Mouse (Mus musculus): ENCODE data around the gene Cyp26a1. TPM values are rescaled to one million over a fixed set of nuclear protein-coding genes. Genes with fewer than 3 reads are reported as not detected.

The Cyp26a1 gene
- total and polyA plus RNA-seq, 2 experiments, result 8.8 to 37.2 TPM

DNA sequence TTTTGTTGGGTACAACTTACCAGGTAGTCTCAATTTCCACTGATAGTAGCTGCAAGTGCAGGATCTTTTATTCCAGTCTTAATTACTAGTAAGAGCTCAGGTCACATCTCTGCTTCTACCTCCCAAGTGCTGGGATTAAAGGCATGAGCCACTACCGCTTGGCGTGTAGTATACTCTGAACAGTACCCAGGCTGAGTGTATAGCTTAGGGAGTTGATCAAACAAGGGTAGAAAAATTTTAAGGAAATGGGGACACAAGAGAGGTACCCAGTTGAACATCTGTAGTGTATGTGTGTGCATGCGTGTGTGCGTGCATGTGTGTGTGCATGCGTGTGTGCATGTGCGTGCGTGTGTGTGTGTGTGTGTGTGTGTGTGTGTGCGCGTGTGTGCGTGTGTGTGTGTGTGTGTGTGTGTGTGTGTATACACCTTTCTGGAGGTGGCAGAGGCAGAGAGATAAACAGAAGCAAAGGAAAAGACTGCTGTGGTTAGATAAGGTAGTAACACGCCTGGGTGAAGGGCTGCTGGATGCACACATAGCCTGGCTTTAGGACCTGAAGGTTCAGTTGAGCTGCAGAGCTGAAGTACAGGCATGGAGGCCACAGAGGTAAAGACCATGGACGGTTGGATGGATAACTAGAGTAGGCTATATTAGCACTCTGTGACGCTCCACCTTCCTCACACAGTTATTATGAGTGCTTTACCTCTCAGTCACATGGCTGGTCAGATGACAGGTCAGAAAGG, 29.6 kb upstream of the Cyp26a1 start:
- Histone ChIP-seq H3K4me3 (ENCODE audit: insufficient read depth, low read depth, low read length) (no peak overlapping the region), H3K36me3 (ENCODE audit: control insufficient read depth, insufficient read depth, low read length) (no peaks in the 10 kb centered on the region), H3K79me2 (ENCODE audit: control insufficient read depth, insufficient read depth, low read length) (peaks cover 4% of the 10 kb centered on the region; the same call in 1 of the 2 replicates), H3K27ac (replicated peaks; ENCODE audit: insufficient read depth, low read depth, low read length) (no peak overlapping the region), H3K4me1 (ENCODE audit: control insufficient read depth, insufficient read depth, low read length) (no peaks in the 10 kb centered on the region), H3K27me3 (ENCODE audit: control insufficient read depth, insufficient read depth, low read length) (no peaks in the 10 kb centered on the region), H3K9ac (ENCODE audit: low read depth, low read length) (no peak overlapping the region)
- DNase-seq (ENCODE audit: extremely low read depth, low read depth, low spot score), result no peak
- WGBS, result 88% methylated on average over 13 of the region's 13 CpGs
- TF ChIP-seq CTCF (IDR thresholded peaks at IDR 0.05; ENCODE audit: low read depth, low read length) (no peak), POLR2A (IDR thresholded peaks at IDR 0.05; ENCODE audit: extremely low read depth, insufficient read depth, low read length) (no peak)

DNA sequence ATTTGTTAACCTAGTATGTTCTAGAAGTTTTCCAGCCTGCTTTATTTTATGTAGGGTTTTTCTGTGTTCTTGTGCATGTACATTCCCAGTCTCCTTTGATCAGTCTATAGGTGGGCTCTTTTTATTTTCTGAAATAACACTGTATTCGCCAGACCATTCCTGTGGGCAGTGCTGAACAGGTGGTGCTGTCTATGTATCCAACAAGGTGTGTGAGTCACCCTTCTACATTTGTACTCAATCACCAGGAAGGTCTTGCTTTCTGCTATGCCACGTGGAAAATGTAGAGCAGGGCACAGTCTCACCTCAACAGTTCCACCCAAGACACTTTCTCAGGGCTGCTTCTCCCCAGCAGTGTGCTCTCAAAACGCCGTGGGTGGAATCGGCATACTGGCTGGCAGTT, 28.9 kb upstream of the Cyp26a1 start:
- H3K27ac ChIP-seq (replicated peaks; ENCODE audit: insufficient read depth, low read depth, low read length), result no peak overlapping the region
- WGBS, result 91% methylated on average over 5 of the region's 5 CpGs

DNA sequence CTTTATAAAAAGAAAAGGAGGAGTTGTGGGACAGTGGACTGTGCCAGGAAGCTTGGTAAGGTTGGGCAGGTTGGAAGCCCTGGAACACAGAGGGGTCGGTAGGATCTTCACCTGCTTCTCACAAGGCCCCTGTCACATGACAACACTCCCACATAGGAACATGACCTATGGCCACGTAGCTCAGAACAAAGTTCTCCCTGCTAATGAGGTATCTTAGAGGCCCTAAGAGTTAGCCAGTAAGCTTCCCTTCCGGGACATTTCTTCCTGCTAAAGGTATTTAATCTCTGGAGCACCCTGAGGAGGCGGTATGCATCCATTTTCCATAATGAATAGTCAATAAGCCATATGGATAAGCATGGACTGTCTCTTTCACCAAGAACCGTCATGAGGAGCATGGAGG, 28.1 kb upstream of the Cyp26a1 start:
- H3K9ac ChIP-seq (ENCODE audit: low read depth, low read length), result no peak overlapping the region
- 90% methylated on average over 5 of the region's 5 CpGs for WGBS
- peaks cover 4% of the 10 kb centered on the region; the same call in 1 of the 2 replicates for H3K79me2 ChIP-seq (ENCODE audit: control insufficient read depth, insufficient read depth, low read length)
- TF ChIP-seq POLR2A (IDR thresholded peaks at IDR 0.05; ENCODE audit: extremely low read depth, insufficient read depth, low read length) (no peak), CTCF (IDR thresholded peaks at IDR 0.05; ENCODE audit: low read depth, low read length) (no peak)
- no peaks in the 10 kb centered on the region for H3K27me3 ChIP-seq (ENCODE audit: control insufficient read depth, insufficient read depth, low read length)
- no peak overlapping the region for H3K27ac ChIP-seq (replicated peaks; ENCODE audit: insufficient read depth, low read depth, low read length)
- no peaks in the 10 kb centered on the region for H3K36me3 ChIP-seq (ENCODE audit: control insufficient read depth, insufficient read depth, low read length)
- H3K4me1 ChIP-seq (ENCODE audit: control insufficient read depth, insufficient read depth, low read length), result no peaks in the 10 kb centered on the region
- H3K4me3 ChIP-seq (ENCODE audit: insufficient read depth, low read depth, low read length), result no peak overlapping the region
- no peak for DNase-seq (ENCODE audit: extremely low read depth, low read depth, low spot score)

More for the DNA sequence above, 28.9 kb upstream of the Cyp26a1 start:
- Histone ChIP-seq H3K4me1 (ENCODE audit: control insufficient read depth, insufficient read depth, low read length) (no peaks in the 10 kb centered on the region), H3K27me3 (ENCODE audit: control insufficient read depth, insufficient read depth, low read length) (no peaks in the 10 kb centered on the region), H3K4me3 (ENCODE audit: insufficient read depth, low read depth, low read length) (no peak overlapping the region), H3K79me2 (ENCODE audit: control insufficient read depth, insufficient read depth, low read length) (peaks cover 4% of the 10 kb centered on the region; the same call in 1 of the 2 replicates), H3K9ac (ENCODE audit: low read depth, low read length) (no peak overlapping the region), H3K36me3 (ENCODE audit: control insufficient read depth, insufficient read depth, low read length) (no peaks in the 10 kb centered on the region)
- TF ChIP-seq POLR2A (IDR thresholded peaks at IDR 0.05; ENCODE audit: extremely low read depth, insufficient read depth, low read length) (no peak), CTCF (IDR thresholded peaks at IDR 0.05; ENCODE audit: low read depth, low read length) (no peak)
- no peak for DNase-seq (ENCODE audit: extremely low read depth, low read depth, low spot score)

GRCm38 (mm10) chr19:37673393-37673792, 24.2 kb upstream of the Cyp26a1 start:
- WGBS, result 82% methylated on average over 12 of the region's 12 CpGs
- TF ChIP-seq CTCF (IDR thresholded peaks at IDR 0.05; ENCODE audit: low read depth, low read length) (no peak), POLR2A (IDR thresholded peaks at IDR 0.05; ENCODE audit: extremely low read depth, insufficient read depth, low read length) (no peak)
- Histone ChIP-seq H3K36me3 (ENCODE audit: control insufficient read depth, insufficient read depth, low read length) (no peaks in the 10 kb centered on the region), H3K4me3 (ENCODE audit: insufficient read depth, low read depth, low read length) (no peak overlapping the region), H3K27me3 (ENCODE audit: control insufficient read depth, insufficient read depth, low read length) (no peaks in the 10 kb centered on the region), H3K9ac (ENCODE audit: low read depth, low read length) (no peak overlapping the region), H3K4me1 (ENCODE audit: control insufficient read depth, insufficient read depth, low read length) (no peaks in the 10 kb centered on the region), H3K79me2 (ENCODE audit: control insufficient read depth, insufficient read depth, low read length) (peaks cover under 1% of the 10 kb centered on the region; the same call in 1 of the 2 replicates), H3K27ac (replicated peaks; ENCODE audit: insufficient read depth, low read depth, low read length) (no peak overlapping the region)
- no peak for DNase-seq (ENCODE audit: extremely low read depth, low read depth, low spot score)

- TF ChIP-seq CTCF (IDR thresholded peaks at IDR 0.05; ENCODE audit: low read depth, low read length) (no peak), POLR2A (IDR thresholded peaks at IDR 0.05; ENCODE audit: extremely low read depth, insufficient read depth, low read length) (no peak)
- Histone ChIP-seq H3K4me3 (ENCODE audit: insufficient read depth, low read depth, low read length) (no peak within 1 kb of the TSS), H3K79me2 (ENCODE audit: control insufficient read depth, insufficient read depth, low read length) (no peaks in the 10 kb centered on the region; the same call in 1 of the 2 replicates), H3K36me3 (ENCODE audit: control insufficient read depth, insufficient read depth, low read length) (peaks cover 6% of the 10 kb centered on the region; the same call in 1 of the 2 replicates), H3K4me1 (ENCODE audit: control insufficient read depth, insufficient read depth, low read length) (no peaks in the 10 kb centered on the region), H3K27ac (replicated peaks; ENCODE audit: insufficient read depth, low read depth, low read length) (no peak within 1 kb of the TSS), H3K9ac (ENCODE audit: low read depth, low read length) (no peak within 1 kb of the TSS), H3K27me3 (ENCODE audit: control insufficient read depth, insufficient read depth, low read length) (no peaks in the 10 kb centered on the region)
- DNase-seq (ENCODE audit: extremely low read depth, low read depth, low spot score), result no peak
- WGBS, result 87% methylated on average over 6 of the region's 6 CpGs
Observed at GRCm38 (mm10) chr19:37685281-37685680, 12.3 kb upstream of the Cyp26a1 start, which contains the start of gene Cyp26c1. TSS of gene Cyp26c1 (plus strand) at chr19:37685581.

- H3K27me3 ChIP-seq (ENCODE audit: control insufficient read depth, insufficient read depth, low read length), result no peaks in the 10 kb centered on the region
Observed at GRCm38 (mm10) chr19:37686347-37686746, 11.3 kb upstream of the Cyp26a1 start.

More at GRCm38 (mm10) chr19:37686347-37686746, 11.3 kb upstream of the Cyp26a1 start:
- peaks cover 9% of the 10 kb centered on the region; the same call in 1 of the 2 replicates for H3K36me3 ChIP-seq (ENCODE audit: control insufficient read depth, insufficient read depth, low read length)
- DNase-seq (ENCODE audit: extremely low read depth, low read depth, low spot score), result no peak
- no peaks in the 10 kb centered on the region; the same call in 1 of the 2 replicates for H3K79me2 ChIP-seq (ENCODE audit: control insufficient read depth, insufficient read depth, low read length)
- no peak overlapping the region for H3K4me3 ChIP-seq (ENCODE audit: insufficient read depth, low read depth, low read length)
- no peaks in the 10 kb centered on the region for H3K4me1 ChIP-seq (ENCODE audit: control insufficient read depth, insufficient read depth, low read length)
- H3K27ac ChIP-seq (replicated peaks; ENCODE audit: insufficient read depth, low read depth, low read length), result no peak overlapping the region
- 84% methylated on average over 23 of the region's 23 CpGs for WGBS
- no peak overlapping the region for H3K9ac ChIP-seq (ENCODE audit: low read depth, low read length)
- no peak for TF ChIP-seq CTCF (IDR thresholded peaks at IDR 0.05; ENCODE audit: low read depth, low read length)
- TF ChIP-seq POLR2A (IDR thresholded peaks at IDR 0.05; ENCODE audit: extremely low read depth, insufficient read depth, low read length), result no peak
